Mouse (Mus musculus) monocyte, adult 2 months (primary cell): ENCODE measurements at regions not wholly inside any gene's neighbourhood (a gene's known extent, or its start where the extent isn't known, plus 50 kb on each side); places are given as distances from the start of the nearest gene placed in this dataset.

ENCODE experiments used
- DNase-seq, 2 experiments: peaks; one replicate each; pipeline ENCODE4 v3.0.0; 2022; ENCODE audit warnings: low spot score in 2 of 2, low read depth in 1 of 2

- DNase-seq, result peak; percentile 65 to 71
These were observed 150.5 kb upstream of the Tmc1 start for GRCm38 (mm10) chr19:21104462-21104936.

GRCm38 (mm10) chr19:21077771-21078548 is 124.0 kb upstream of the Tmc1 start:
- DNase-seq, result no peak

- no peak for DNase-seq
These were observed 114.4 kb upstream of the Tmc1 start for GRCm38 (mm10) chr19:21068381-21068780.

- no peak for DNase-seq
These were observed 112.6 kb upstream of the Tmc1 start for GRCm38 (mm10) chr19:21066432-21067113.

- DNase-seq, result no peak
These were observed 110.9 kb upstream of the Tmc1 start for GRCm38 (mm10) chr19:21064902-21065301.

GRCm38 (mm10) chr19:21053597-21054544 is 99.9 kb upstream of the Tmc1 start:
- no peak for DNase-seq

- DNase-seq, result no peak
These were observed 98.8 kb upstream of the Tmc1 start for GRCm38 (mm10) chr19:21052771-21053170.

GRCm38 (mm10) chr19:21051872-21052271 is 97.9 kb upstream of the Tmc1 start:
- no peak for DNase-seq

GRCm38 (mm10) chr19:21050994-21051721 is 97.2 kb upstream of the Tmc1 start:
- DNase-seq, result no peak

GRCm38 (mm10) chr19:21049301-21049700 is 95.3 kb upstream of the Tmc1 start:
- DNase-seq, result no peak

- DNase-seq, result no peak
These were observed 91.6 kb upstream of the Tmc1 start for GRCm38 (mm10) chr19:21045565-21045964.

- DNase-seq, result no peak
These were observed 90.0 kb upstream of the Tmc1 start for GRCm38 (mm10) chr19:21043958-21044357.

GRCm38 (mm10) chr19:21042536-21042935 is 88.5 kb upstream of the Tmc1 start:
- no peak for DNase-seq

- no peak for DNase-seq
These were observed 83.6 kb upstream of the Tmc1 start for GRCm38 (mm10) chr19:21037448-21038077.

GRCm38 (mm10) chr19:21036507-21037425 is 82.8 kb upstream of the Tmc1 start:
- DNase-seq, result peak; percentile 64 to 80

GRCm38 (mm10) chr19:21035505-21035904 is 81.5 kb upstream of the Tmc1 start:
- DNase-seq, result no peak

GRCm38 (mm10) chr19:21033991-21034390 is 80.0 kb upstream of the Tmc1 start:
- no peak for DNase-seq

GRCm38 (mm10) chr19:21032558-21032957 is 78.6 kb upstream of the Tmc1 start:
- DNase-seq, result no peak

- peak; percentile 59 to 61 for DNase-seq
These were observed 77.8 kb upstream of the Tmc1 start for GRCm38 (mm10) chr19:21031768-21032308.
